Mouse (Mus musculus): ENCODE results near the gene Snx32. TPM values are rescaled to one million over a fixed set of nuclear protein-coding genes. Genes with fewer than 3 reads are reported as not detected.
A peak's percentile ranks its signal among the peaks of the same experiment; 100 is the strongest.

Snx32 gene
- polyA plus RNA-seq, 1 experiment from 2014 or later: 3.0 TPM

DNA sequence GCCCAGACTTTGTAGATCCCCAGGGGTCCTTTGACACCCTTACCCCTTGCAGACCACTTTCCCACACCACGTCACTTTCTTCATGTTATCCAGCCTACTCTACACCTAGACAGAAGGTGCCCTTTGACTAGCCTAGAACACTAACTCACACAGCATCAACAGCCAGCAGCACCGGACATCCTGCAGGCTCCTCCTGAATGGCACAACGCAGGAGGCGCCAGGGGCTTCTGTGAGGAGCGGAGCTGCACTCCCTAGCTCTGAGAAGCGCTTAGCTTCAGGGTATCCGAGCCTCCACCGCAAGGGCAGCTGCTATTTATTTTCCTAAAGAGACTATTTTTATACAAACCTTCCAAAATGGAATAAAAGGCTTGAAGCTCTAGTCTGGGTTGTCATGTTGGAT lies 54.8 kb downstream of the Snx32 start:
- H3K4me1 ChIP-seq (ENCODE audit: insufficient read depth): peaks cover 26% of the 10 kb centered on the region
- WGBS (ENCODE audit: insufficient replicate concordance): 60% methylated on average over 8 of the region's 8 CpGs
- no peak for ATAC-seq
- H3K4me2 ChIP-seq (ENCODE audit: low read depth, low read length): peak overlapping the region; percentile 94
- DNase-seq: no peak
- TF ChIP-seq CTCF (IDR thresholded peaks at IDR 0.05; ENCODE audit: low read depth): no peak
- TF ChIP-seq EP300 (IDR thresholded peaks at IDR 0.05; ENCODE audit: low read depth): no peak
- H3K9me3 ChIP-seq (ENCODE audit: low read length): no peaks in the 10 kb centered on the region
- H3K9ac ChIP-seq (replicated peaks): no peak overlapping the region
- no peaks in the 10 kb centered on the region for H3K36me3 ChIP-seq (replicated peaks; ENCODE audit: insufficient read depth, low read length)
- no peak overlapping the region; the same call in 1 of the 2 replicates for H3K4me3 ChIP-seq (ENCODE audit: low read depth, low read length)
- H3K27ac ChIP-seq (ENCODE audit: low read depth): no peak overlapping the region
- H3K27me3 ChIP-seq (ENCODE audit: insufficient read depth, low read length): 0 out of 2 replicates have a peak, but pooled peaks cover 13% of the 10 kb centered on the region

DNA sequence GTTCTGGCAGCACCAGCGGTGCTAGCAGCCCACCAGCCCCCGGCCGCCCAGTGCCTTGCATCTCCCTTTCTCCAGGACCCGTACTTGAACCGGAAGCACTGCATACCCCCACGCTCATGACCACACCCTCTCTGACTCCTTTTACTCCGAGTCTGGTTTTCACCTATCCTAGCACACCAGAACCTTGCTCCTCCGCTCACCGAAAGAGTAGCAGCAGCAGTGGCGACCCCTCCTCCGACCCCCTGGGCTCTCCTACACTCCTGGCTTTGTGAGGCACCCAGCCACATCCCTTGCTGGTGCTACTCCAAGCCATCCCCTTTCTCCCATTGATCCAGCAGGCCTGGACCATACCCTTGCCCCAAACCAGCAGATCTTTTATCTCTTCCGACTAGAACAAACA lies 55.3 kb downstream of the Snx32 start:
- Histone ChIP-seq H3K9ac (replicated peaks) (no peak overlapping the region), H3K27me3 (ENCODE audit: insufficient read depth, low read length) (peaks cover 19% of the 10 kb centered on the region; the same call in 1 of the 2 replicates), H3K9me3 (ENCODE audit: low read length) (no peaks in the 10 kb centered on the region), H3K27ac (ENCODE audit: low read depth) (no peak overlapping the region), H3K4me2 (ENCODE audit: low read depth, low read length) (0 out of 2 replicates have a peak overlapping the region, but pooled peaks have one; percentile 94), H3K36me3 (replicated peaks; ENCODE audit: insufficient read depth, low read length) (no peaks in the 10 kb centered on the region), H3K4me3 (ENCODE audit: low read depth, low read length) (no peak overlapping the region), H3K4me1 (ENCODE audit: insufficient read depth) (peaks cover 25% of the 10 kb centered on the region)
- no peak for DNase-seq
- 80% methylated on average over 12 of the region's 12 CpGs for WGBS (ENCODE audit: insufficient replicate concordance)
- ATAC-seq: no peak
- TF ChIP-seq EP300 (IDR thresholded peaks at IDR 0.05; ENCODE audit: low read depth) (no peak), CTCF (IDR thresholded peaks at IDR 0.05; ENCODE audit: low read depth) (no peak)

DNA sequence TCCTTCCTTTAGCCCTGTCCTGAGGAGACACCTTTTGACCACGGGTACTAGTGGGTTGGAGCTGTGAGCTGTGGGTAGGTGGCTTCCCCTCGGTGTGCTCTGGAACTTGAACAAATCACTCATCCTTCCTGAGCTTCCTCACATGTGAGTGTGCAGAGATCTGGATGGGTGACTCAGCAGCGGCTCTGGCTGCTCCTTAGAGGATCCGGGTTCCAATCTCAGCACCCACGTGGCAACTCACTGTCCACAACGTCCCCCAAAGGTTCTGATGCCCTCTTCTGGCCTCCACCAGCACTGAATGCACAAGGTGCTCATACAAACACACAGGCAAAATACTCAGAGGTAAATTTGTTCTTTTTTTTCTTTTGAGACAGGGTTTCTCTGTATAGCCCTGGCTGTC lies 58.6 kb downstream of the Snx32 start:
- Histone ChIP-seq H3K9ac (replicated peaks) (no peak overlapping the region), H3K4me2 (ENCODE audit: low read depth, low read length) (no peak overlapping the region), H3K4me1 (ENCODE audit: insufficient read depth) (peaks cover 28% of the 10 kb centered on the region), H3K4me3 (ENCODE audit: low read depth, low read length) (no peak overlapping the region), H3K27ac (ENCODE audit: low read depth) (no peak overlapping the region), H3K27me3 (ENCODE audit: insufficient read depth, low read length) (peaks cover 46% of the 10 kb centered on the region), H3K36me3 (replicated peaks; ENCODE audit: insufficient read depth, low read length) (no peaks in the 10 kb centered on the region), H3K9me3 (ENCODE audit: low read length) (no peaks in the 10 kb centered on the region)
- TF ChIP-seq EP300 (IDR thresholded peaks at IDR 0.05; ENCODE audit: low read depth) (no peak), CTCF (IDR thresholded peaks at IDR 0.05; ENCODE audit: low read depth) (no peak)
- ATAC-seq: no peak
- DNase-seq: no peak
- 50% methylated on average over 6 of the region's 6 CpGs for WGBS (ENCODE audit: insufficient replicate concordance)

DNA sequence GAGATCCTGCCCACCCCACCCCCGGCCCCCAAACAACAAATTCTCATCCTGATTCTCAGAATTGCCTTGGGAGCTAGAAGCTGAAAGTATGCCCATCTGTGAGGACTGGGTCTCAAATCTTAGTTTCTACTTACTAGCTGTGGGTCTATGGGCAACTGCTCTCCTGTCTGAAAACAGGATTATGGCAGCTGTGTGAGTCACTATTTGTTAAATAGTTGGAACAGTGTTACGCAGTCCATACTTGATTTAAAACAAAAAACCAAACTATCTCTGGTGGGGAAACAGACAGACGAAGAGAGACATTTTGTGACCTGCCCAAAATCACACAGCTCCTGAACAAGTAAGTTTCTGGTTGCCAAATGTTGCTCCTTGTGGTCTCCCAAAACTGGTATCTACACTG lies 60.7 kb downstream of the Snx32 start:
- no peak overlapping the region for H3K9ac ChIP-seq (replicated peaks)
- WGBS (ENCODE audit: insufficient replicate concordance): 73% methylated on average over 3 of the region's 3 CpGs
- peaks cover 57% of the 10 kb centered on the region for H3K27me3 ChIP-seq (ENCODE audit: insufficient read depth, low read length)
- no peak for TF ChIP-seq CTCF (IDR thresholded peaks at IDR 0.05; ENCODE audit: low read depth)
- ATAC-seq (no peak), DNase-seq (no peak)
- H3K4me1 ChIP-seq (ENCODE audit: insufficient read depth): peaks cover 23% of the 10 kb centered on the region
- no peak overlapping the region for H3K4me2 ChIP-seq (ENCODE audit: low read depth, low read length)
- no peaks in the 10 kb centered on the region for H3K9me3 ChIP-seq (ENCODE audit: low read length)
- H3K4me3 ChIP-seq (ENCODE audit: low read depth, low read length): no peak overlapping the region
- no peaks in the 10 kb centered on the region for H3K36me3 ChIP-seq (replicated peaks; ENCODE audit: insufficient read depth, low read length)
- H3K27ac ChIP-seq (ENCODE audit: low read depth): no peak overlapping the region

DNA sequence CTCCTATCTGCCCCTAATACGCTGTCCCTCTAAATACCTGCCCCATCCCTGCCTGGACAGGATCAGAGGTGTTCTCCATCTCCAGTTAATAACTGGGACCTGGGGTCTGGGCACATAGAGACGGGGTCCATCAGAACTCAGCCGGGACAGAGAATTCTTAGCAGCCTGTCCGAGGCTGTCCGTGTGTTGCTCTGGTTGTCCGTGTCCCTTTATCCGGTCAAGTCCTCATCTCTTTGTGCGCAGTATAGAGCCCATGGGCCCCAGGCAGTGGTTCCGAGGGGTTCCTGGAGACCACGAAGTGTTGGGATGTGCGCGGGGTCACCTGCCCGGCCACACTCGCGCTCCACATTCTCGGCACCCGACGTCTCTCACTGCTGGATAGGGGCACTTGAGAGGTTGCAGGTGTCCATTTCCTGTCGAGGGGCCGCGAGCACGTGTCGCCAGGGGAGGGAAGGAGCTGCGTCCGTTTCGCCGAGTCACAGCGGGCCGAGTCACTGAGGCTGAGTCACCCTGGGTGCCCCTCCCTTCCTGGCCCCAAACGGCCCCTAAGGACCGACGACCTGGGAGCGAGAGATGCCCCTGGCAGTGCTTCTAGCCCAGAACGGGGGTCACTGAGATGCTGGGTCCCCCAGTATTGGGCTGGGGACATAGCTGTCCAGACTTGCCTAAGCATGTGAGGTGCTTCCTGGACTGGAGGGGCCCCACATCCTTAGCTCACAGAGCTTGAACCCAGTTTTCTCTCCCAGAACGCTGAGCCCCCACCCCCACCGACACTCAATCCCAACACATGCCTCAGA lies 61.8 kb downstream of the Snx32 start:
- no peak overlapping the region for H3K9ac ChIP-seq (replicated peaks)
- 8% methylated on average over 36 of the region's 36 CpGs for WGBS (ENCODE audit: insufficient replicate concordance)
- ATAC-seq (peak; percentile 53; the same call in 1 of the 2 replicates), DNase-seq (peak; percentile 60)
- no peak overlapping the region for H3K27ac ChIP-seq (ENCODE audit: low read depth)
- H3K4me3 ChIP-seq (ENCODE audit: low read depth, low read length): peak overlapping the region; percentile 60
- peaks cover 58% of the 10 kb centered on the region for H3K27me3 ChIP-seq (ENCODE audit: insufficient read depth, low read length)
- no peaks in the 10 kb centered on the region for H3K9me3 ChIP-seq (ENCODE audit: low read length)
- TF ChIP-seq CTCF (IDR thresholded peaks at IDR 0.05; ENCODE audit: low read depth) (no peak), EP300 (IDR thresholded peaks at IDR 0.05; ENCODE audit: low read depth) (no peak)
- peaks cover 23% of the 10 kb centered on the region for H3K4me1 ChIP-seq (ENCODE audit: insufficient read depth)
- H3K4me2 ChIP-seq (ENCODE audit: low read depth, low read length): peak overlapping the region; percentile 92
- H3K36me3 ChIP-seq (replicated peaks; ENCODE audit: insufficient read depth, low read length): no peaks in the 10 kb centered on the region

DNA sequence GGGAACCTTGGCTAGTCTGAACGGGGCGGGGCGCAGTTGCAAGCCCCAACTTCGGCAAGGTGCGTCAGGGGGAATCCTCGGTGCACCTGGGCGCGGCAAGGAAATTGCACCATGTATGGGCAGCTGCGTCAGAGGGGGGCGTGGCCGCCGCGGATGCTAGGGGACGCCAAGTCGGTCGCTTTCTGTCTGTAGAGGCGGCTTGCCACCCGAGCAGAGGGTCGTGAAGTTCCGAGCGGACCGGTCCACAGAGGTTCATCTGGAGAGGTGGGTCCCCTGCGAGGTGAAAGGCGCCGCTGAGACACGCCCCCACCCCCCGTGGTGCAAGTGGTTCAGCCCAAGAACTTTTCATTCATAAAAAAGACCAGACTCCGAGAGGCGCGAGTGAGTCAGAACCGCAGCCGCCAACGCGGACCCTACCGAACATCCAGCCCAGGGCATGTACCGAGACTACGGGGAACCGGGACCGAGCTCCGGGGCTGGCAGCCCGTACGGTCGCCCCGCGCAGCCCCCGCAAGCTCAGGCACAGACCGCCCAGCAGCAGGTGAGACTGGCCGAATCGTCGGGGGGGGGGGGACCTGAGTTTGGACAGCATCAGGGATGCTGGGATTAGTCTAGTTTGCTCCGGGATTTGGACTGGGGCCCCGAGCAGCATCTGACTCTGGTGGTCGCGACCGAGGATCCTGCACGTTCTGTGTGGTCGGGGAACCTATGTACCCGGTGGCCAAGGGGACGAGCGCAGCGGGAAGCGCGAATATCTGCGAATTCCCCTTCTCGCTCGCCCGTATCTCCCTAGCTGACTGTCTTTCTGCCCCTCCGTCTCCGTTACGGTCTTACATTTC lies 62.6 kb downstream of the Snx32 start, which contains the start of gene Fosl1:
Gene Fosl1 (plus strand): TSS at position 33 of the 839 bp plus-strand sequence.
- Histone ChIP-seq H3K27me3 (ENCODE audit: insufficient read depth, low read length) (peaks cover 58% of the 10 kb centered on the region), H3K4me1 (ENCODE audit: insufficient read depth) (peaks cover 23% of the 10 kb centered on the region), H3K9ac (replicated peaks) (peak within 1 kb of the TSS; percentile 16; the same call in 1 of the 2 replicates), H3K4me3 (ENCODE audit: low read depth, low read length) (peak within 1 kb of the TSS; percentile 60), H3K27ac (ENCODE audit: low read depth) (no peak within 1 kb of the TSS), H3K36me3 (replicated peaks; ENCODE audit: insufficient read depth, low read length) (no peaks in the 10 kb centered on the region), H3K4me2 (ENCODE audit: low read depth, low read length) (peak within 1 kb of the TSS; percentile 92), H3K9me3 (ENCODE audit: low read length) (no peaks in the 10 kb centered on the region)
- ATAC-seq (peak; percentile 70), DNase-seq (peak; percentile 83)
- TF ChIP-seq CTCF (IDR thresholded peaks at IDR 0.05; ENCODE audit: low read depth) (no peak), EP300 (IDR thresholded peaks at IDR 0.05; ENCODE audit: low read depth) (no peak)
- WGBS (ENCODE audit: insufficient replicate concordance): 1% methylated on average over 70 of the region's 70 CpGs
